Mouse (Mus musculus) kidney, adult 2 months (tissue): ENCODE results near the gene Blmh.

Experiments
- CTCF ChIP-seq: fragments of 200-500 bp; conservative IDR thresholded peaks from 2 replicates; pipeline ENCODE4 v1.5.1; 2011; ENCODE audit warnings: low read depth, mild to moderate bottlenecking, control low read depth, low read length, moderate library complexity, mixed read lengths; ENCODE audit not compliant: insufficient read depth, insufficient read length
- POLR2A ChIP-seq: fragments of 200-500 bp; IDR thresholded peaks from one replicate; pipeline ENCODE4 v1.6.1; 2011; ENCODE audit warnings: low read depth, low read length, control low read depth

- TF ChIP-seq CTCF: no peak
- TF ChIP-seq POLR2A: no peak
These were observed 86.3 kb downstream of the Blmh start for GRCm38 (mm10) chr11:77010762-77011475.
